Mouse (Mus musculus) G1E (cell line): Measurements from ENCODE around the gene Stx7. TPM values are rescaled to one million over a fixed set of nuclear protein-coding genes. Genes with fewer than 3 reads are reported as not detected.
A peak's percentile ranks its signal among the peaks of the same experiment; 100 is the strongest.

Experiments used
- ATAC-seq: 2 replicates; pipeline ENCODE4 v1.8.0; 2016; ENCODE audit warnings: mild to moderate bottlenecking; ENCODE audit not compliant: insufficient number of reproducible peaks, poor library complexity, low FRiP score, severe bottlenecking; ENCODE audit errors: extremely low read depth
- DNase-seq: peaks from one replicate; pipeline ENCODE4 v3.0.0; 2012; ENCODE audit warnings: low spot score
- H3K27me3 ChIP-seq: 2 replicates; pipeline ENCODE4 v1.6.1; 2012; ENCODE audit warnings: mild to moderate bottlenecking, low read length, inconsistent platforms; ENCODE audit not compliant: insufficient read depth
- H3K36me3 ChIP-seq: replicated peaks from 2 replicates; pipeline ENCODE3; 2012; ENCODE audit warnings: mild to moderate bottlenecking, inconsistent platforms
- H3K4me1 ChIP-seq: 2 replicates; pipeline ENCODE4 v1.6.1; 2012; ENCODE audit warnings: low read depth, low read length, inconsistent platforms, mixed read lengths; ENCODE audit not compliant: insufficient read depth
- H3K4me3 ChIP-seq: 2 replicates; pipeline ENCODE4 v1.5.1; 2012; ENCODE audit warnings: low read depth, mild to moderate bottlenecking, inconsistent platforms, low read length, moderate library complexity, mixed read lengths
- H3K9me3 ChIP-seq: replicated peaks from 2 replicates; pipeline ENCODE4 v1.6.1; 2012; ENCODE audit warnings: inconsistent platforms
- CTCF ChIP-seq: IDR thresholded peaks from 2 replicates; pipeline ENCODE4 v1.5.1; 2012; ENCODE audit warnings: low read depth, low read length, inconsistent platforms, mixed read lengths
- GATA1 ChIP-seq: IDR thresholded peaks from 2 replicates; pipeline ENCODE4 v1.6.1; 2012; ENCODE audit warnings: borderline replicate concordance, low read length, inconsistent platforms, mixed read lengths
- GATA2 ChIP-seq: IDR thresholded peaks from 2 replicates; pipeline ENCODE4 v1.6.1; 2012; ENCODE audit warnings: low read depth, low read length, inconsistent platforms, borderline replicate concordance
- POLR2AphosphoS5 ChIP-seq: IDR thresholded peaks from 2 replicates; pipeline ENCODE4 v1.6.1; 2012; ENCODE audit warnings: low read depth, low read length, inconsistent platforms; ENCODE audit not compliant: insufficient replicate concordance
- TAL1 ChIP-seq: conservative IDR thresholded peaks from 2 replicates; pipeline ENCODE4 v1.6.1; 2012; ENCODE audit warnings: low read depth, low read length, inconsistent platforms, mixed read lengths
- polyA plus RNA-seq: library from polyadenylated mRNA; stranded (reverse); fragments of >175 nt; gene quantifications from 2 replicates; pipeline ENCODE4 v1.2.3, GENCODE M21; 2012
- total RNA-seq, 2 experiments: library from RNA; stranded (forward) in 1 of 2; stranded (reverse) in 1 of 2; fragments of 200-1000 nt in 1 of 2; fragments of >200 nt in 1 of 2; fragmentation: Nextera tagmentation in 1 of 2; gene quantifications; 2 replicates each; pipeline ENCODE4 v1.2.3; 2014 to 2017

Gene Stx7
- total and polyA plus RNA-seq, 3 experiments: 39.2 to 61.8 (median 40.7) TPM

GRCm38 (mm10) chr10:24131451-24132262 lies 17.4 kb upstream of the Stx7 start:
- ATAC-seq: peak; percentile 50; the same call in 1 of the 2 replicates
- DNase-seq: peak; percentile 25
- Histone ChIP-seq H3K36me3 (no peaks in the 10 kb centered on the region), H3K4me3 (no peak overlapping the region; the same call in 1 of the 2 replicates), H3K9me3 (no peaks in the 10 kb centered on the region), H3K4me1 (peaks cover 18% of the 10 kb centered on the region), H3K27me3 (0 out of 2 replicates have a peak, but pooled peaks cover 3% of the 10 kb centered on the region)
- 0 out of 2 replicates have a peak, but pooled peaks have one; percentile 28 for TF ChIP-seq CTCF
- TF ChIP-seq POLR2AphosphoS5: no peak

DNA sequence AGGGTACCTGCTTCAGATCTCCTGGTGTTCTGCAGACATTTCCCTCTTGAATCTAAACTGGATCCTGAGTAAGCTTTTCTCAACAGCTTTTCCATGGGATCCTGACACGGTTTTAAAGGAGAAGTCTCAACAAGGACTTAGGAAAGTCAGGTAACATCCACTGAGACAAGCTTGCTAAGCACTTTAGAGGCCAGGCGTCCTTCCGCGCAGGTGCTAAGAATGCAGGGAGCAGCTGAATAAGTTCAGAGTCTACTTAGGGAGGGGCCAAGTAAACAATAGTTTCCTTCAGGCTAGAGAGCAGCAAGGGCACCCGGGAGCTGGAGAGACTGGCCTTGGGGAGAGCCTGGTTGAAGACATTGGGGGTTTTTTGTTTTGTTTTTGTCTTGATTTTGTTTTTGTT lies 16.8 kb upstream of the Stx7 start:
- Histone ChIP-seq H3K4me1 (peaks cover 18% of the 10 kb centered on the region), H3K27me3 (0 out of 2 replicates have a peak, but pooled peaks cover 3% of the 10 kb centered on the region), H3K9me3 (no peaks in the 10 kb centered on the region), H3K36me3 (no peaks in the 10 kb centered on the region), H3K4me3 (peak overlapping the region; percentile 4; the same call in 1 of the 2 replicates)
- ATAC-seq: no peak
- DNase-seq: no peak
- TF ChIP-seq GATA2 (no peak), POLR2AphosphoS5 (no peak), TAL1 (no peak), CTCF (no peak), GATA1 (no peak)

- TF ChIP-seq CTCF (no peak), TAL1 (no peak), POLR2AphosphoS5 (no peak), GATA1 (no peak), GATA2 (no peak)
- Histone ChIP-seq H3K27me3 (0 out of 2 replicates have a peak, but pooled peaks cover 2% of the 10 kb centered on the region), H3K9me3 (no peaks in the 10 kb centered on the region), H3K4me1 (peaks cover 18% of the 10 kb centered on the region), H3K4me3 (no peak overlapping the region), H3K36me3 (no peaks in the 10 kb centered on the region)
- DNase-seq (peak; percentile 58), ATAC-seq (peak; percentile 96)
These were observed 16.0 kb upstream of the Stx7 start for GRCm38 (mm10) chr10:24133132-24133531.

- DNase-seq (no peak), ATAC-seq (no peak)
- Histone ChIP-seq H3K4me3 (no peak overlapping the region), H3K9me3 (no peaks in the 10 kb centered on the region), H3K36me3 (no peaks in the 10 kb centered on the region), H3K27me3 (peaks cover 3% of the 10 kb centered on the region; the same call in 1 of the 2 replicates), H3K4me1 (peaks cover 18% of the 10 kb centered on the region)
- no peak for TF ChIP-seq GATA1
- TF ChIP-seq TAL1: no peak
- no peak for TF ChIP-seq CTCF
- no peak for TF ChIP-seq GATA2
- no peak for TF ChIP-seq POLR2AphosphoS5
These were observed 14.9 kb upstream of the Stx7 start for GRCm38 (mm10) chr10:24134071-24134645.

DNA sequence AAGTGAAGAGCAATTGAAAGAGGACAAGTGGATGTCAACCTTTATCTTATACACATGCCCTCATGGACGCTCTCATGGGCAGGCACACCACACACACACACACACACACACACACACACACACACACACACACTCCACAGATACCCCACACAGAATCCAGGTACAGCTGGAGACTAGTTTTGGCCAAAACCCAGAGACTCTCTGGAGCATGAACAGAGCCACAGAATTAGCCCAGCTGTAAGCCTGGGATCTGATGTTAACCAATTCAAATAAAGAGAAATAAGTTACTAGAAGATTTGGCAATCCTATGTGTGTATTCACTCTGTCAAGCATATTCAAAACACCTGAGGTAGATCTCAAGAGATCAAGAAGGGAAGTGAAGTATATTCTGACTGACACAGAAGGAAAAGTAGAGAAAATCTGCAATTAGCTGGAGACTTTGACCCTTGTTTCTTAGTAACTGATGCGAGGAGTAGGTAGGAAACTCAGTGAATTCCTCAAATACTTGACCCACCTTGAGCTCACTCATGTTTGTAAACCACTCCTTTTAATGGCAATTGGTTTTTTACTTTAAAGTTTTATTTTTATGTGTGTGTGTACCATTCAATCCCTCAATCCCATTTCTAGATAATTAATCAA lies 10.4 kb upstream of the Stx7 start:
- Histone ChIP-seq H3K9me3 (no peaks in the 10 kb centered on the region), H3K36me3 (no peaks in the 10 kb centered on the region), H3K4me3 (no peak overlapping the region), H3K27me3 (peaks cover 6% of the 10 kb centered on the region), H3K4me1 (peaks cover 5% of the 10 kb centered on the region; the same call in 1 of the 2 replicates)
- DNase-seq (no peak), ATAC-seq (no peak)
- no peak for TF ChIP-seq TAL1
- no peak for TF ChIP-seq GATA2
- TF ChIP-seq GATA1: no peak
- TF ChIP-seq POLR2AphosphoS5: no peak
- no peak for TF ChIP-seq CTCF

DNA sequence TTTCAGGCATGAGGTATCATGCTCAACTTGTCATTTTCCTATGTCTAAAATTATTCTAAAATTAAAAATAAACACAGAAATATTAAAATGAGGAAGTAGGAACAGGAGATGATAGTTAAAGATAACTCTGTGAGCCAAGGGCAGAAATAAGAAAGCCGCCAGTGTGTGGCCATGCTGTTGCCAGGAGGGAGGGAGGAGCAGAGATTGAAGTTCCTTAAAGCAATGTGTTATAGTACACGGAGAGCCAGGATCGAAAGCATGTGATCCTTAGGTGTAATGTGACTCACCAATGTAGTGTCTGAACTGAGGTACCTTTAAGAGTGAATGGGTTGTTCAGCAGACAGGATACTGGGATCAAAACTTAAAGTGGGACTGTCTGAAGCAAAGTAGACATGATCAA lies 6.4 kb upstream of the Stx7 start:
- Histone ChIP-seq H3K4me1 (peaks cover 3% of the 10 kb centered on the region; the same call in 1 of the 2 replicates), H3K27me3 (peaks cover 8% of the 10 kb centered on the region), H3K9me3 (no peaks in the 10 kb centered on the region), H3K4me3 (no peak overlapping the region), H3K36me3 (no peaks in the 10 kb centered on the region)
- ATAC-seq: peak; percentile 15; the same call in 1 of the 2 replicates
- TF ChIP-seq GATA2 (no peak), TAL1 (no peak), CTCF (no peak), POLR2AphosphoS5 (no peak), GATA1 (no peak)
- no peak for DNase-seq
